ENCODE assay signal across 8 mouse cellular contexts in genomic region chrX:74329215-74329671, GRCm38 (mm10). TPM values are rescaled to one million over a fixed set of nuclear protein-coding genes. Genes with fewer than 3 reads are reported as not detected.
DNase-seq lines count a peak whose midpoint lies in the region; ATAC-seq and TF ChIP-seq lines count a peak whose summit lies in the region.

No protein-coding gene starts in this region.

- peak; percentile 35; the same call in 1 of the 2 replicates for ATAC-seq in embryonic facial prominence, embryonic 12.5 days (ENCODE audit: insufficient number of reproducible peaks, insufficient read depth, low FRiP score, low TSS enrichment)
- ATAC-seq in hindbrain, postnatal 0 days, result peak; percentile 75; the same call in 1 of the 2 replicates
- ATAC-seq in megakaryocyte-erythroid progenitor cell, adult 5-6 weeks (replicated peaks; ENCODE audit: low FRiP score, low TSS enrichment, poor library complexity, severe bottlenecking), result no peak

- no peak for TF ChIP-seq POLR2A in liver, adult 2 months (IDR thresholded peaks at IDR 0.05; ENCODE audit: extremely low read depth, insufficient read depth, low read length)

- H3K79me2 ChIP-seq in liver, adult 2 months (ENCODE audit: control insufficient read depth, insufficient read depth, low read length), result no peaks in the 10 kb centered on the region

- no peaks in the 10 kb centered on the region for H3K36me3 ChIP-seq in liver, adult 2 months (ENCODE audit: control insufficient read depth, insufficient read depth, low read length)
- H3K36me3 ChIP-seq in embryonic facial prominence, embryonic 12.5 days, result 0 out of 2 replicates have a peak, but pooled peaks cover 3% of the 10 kb centered on the region
- H3K36me3 ChIP-seq in hindbrain, postnatal 0 days (ENCODE audit: insufficient read depth, low read length), result no peaks in the 10 kb centered on the region

- H3K9me3 ChIP-seq in embryonic facial prominence, embryonic 12.5 days, result no peaks in the 10 kb centered on the region
- H3K9me3 ChIP-seq in hindbrain, postnatal 0 days (ENCODE audit: low read length), result no peaks in the 10 kb centered on the region

- H3K9ac ChIP-seq in liver, adult 2 months (ENCODE audit: low read depth, low read length), result peak overlapping the region; percentile 82
- peak overlapping the region; percentile 53 for H3K9ac ChIP-seq in embryonic facial prominence, embryonic 12.5 days
- peak overlapping the region; percentile 51 for H3K9ac ChIP-seq in hindbrain, postnatal 0 days (replicated peaks; ENCODE audit: low read length)

- peak overlapping the region; percentile 60 for H3K4me2 ChIP-seq in embryonic facial prominence, embryonic 12.5 days (replicated peaks)
- peak overlapping the region; percentile 64 for H3K4me2 ChIP-seq in hindbrain, postnatal 0 days (ENCODE audit: low read depth, low read length)

- H3K27me3 ChIP-seq in liver, adult 2 months (ENCODE audit: control insufficient read depth, insufficient read depth, low read length), result no peaks in the 10 kb centered on the region
- H3K27me3 ChIP-seq in embryonic facial prominence, embryonic 12.5 days, result no peaks in the 10 kb centered on the region
- H3K27me3 ChIP-seq in hindbrain, postnatal 0 days (ENCODE audit: insufficient read depth, low read length), result no peaks in the 10 kb centered on the region

- H3K27ac ChIP-seq in liver, adult 2 months (replicated peaks; ENCODE audit: insufficient read depth, low read depth, low read length), result no peak overlapping the region
- H3K27ac ChIP-seq in embryonic facial prominence, embryonic 12.5 days, result peak overlapping the region; percentile 63; the same call in 1 of the 2 replicates
- H3K27ac ChIP-seq in hindbrain, postnatal 0 days, result peak overlapping the region; percentile 86

- 18% methylated on average over 10 of the region's 10 CpGs for WGBS in liver, adult 2 months
- 23% methylated on average over 10 of the region's 10 CpGs for WGBS in embryonic facial prominence, embryonic 12.5 days
- 33% methylated on average over 10 of the region's 10 CpGs for WGBS in hindbrain, postnatal 0 days

- no peaks in the 10 kb centered on the region; the same call in 1 of the 2 replicates for H3K4me1 ChIP-seq in liver, adult 2 months (ENCODE audit: control insufficient read depth, insufficient read depth, low read length)
- peaks cover 12% of the 10 kb centered on the region; the same call in 1 of the 2 replicates for H3K4me1 ChIP-seq in embryonic facial prominence, embryonic 12.5 days
- H3K4me1 ChIP-seq in hindbrain, postnatal 0 days (ENCODE audit: insufficient read depth, low read length), result peaks cover 10% of the 10 kb centered on the region; the same call in 1 of the 2 replicates

- peak overlapping the region; percentile 74; the same call in 1 of the 2 replicates for H3K4me3 ChIP-seq in liver, adult 2 months (ENCODE audit: insufficient read depth, low read depth, low read length)
- H3K4me3 ChIP-seq in embryonic facial prominence, embryonic 12.5 days, result peak overlapping the region; percentile 49
- peak overlapping the region; percentile 43 for H3K4me3 ChIP-seq in hindbrain, postnatal 0 days (ENCODE audit: low read length)

- no peak for TF ChIP-seq CTCF in liver, adult 2 months (IDR thresholded peaks at IDR 0.05; ENCODE audit: low read depth, low read length)
- TF ChIP-seq CTCF in hindbrain, postnatal 0 days (IDR thresholded peaks at IDR 0.05; ENCODE audit: low read depth), result no peak

- DNase-seq in liver, adult 2 months (ENCODE audit: extremely low read depth, low read depth, low spot score), result no peak
- DNase-seq in liver, result no peak
- DNase-seq in hindbrain, postnatal 0 days (ENCODE audit: low spot score), result peak; percentile 13
- peak; percentile 17 for DNase-seq in naive thymus-derived CD4-positive, alpha-beta T cell, adult 2 months (ENCODE audit: low read depth)
- DNase-seq in left cerebral cortex, adult 11 months (ENCODE audit: low spot score), result no peak
- DNase-seq in thymus, postnatal 0 days (ENCODE audit: low spot score), result no peak

RNA-seq across cellular contexts. Expression of gene Plxna3, which starts 0.4 kb away (rescaled TPM):
- 0.34 and 0.46 TPM in 2 replicates for total RNA-seq in liver, adult 2 months (2014; rRNA removed)
- 0.95 and 1.8 TPM in 2 replicates for polyA plus RNA-seq in liver, adult 2 months (2012; rRNA removed)
- polyA plus RNA-seq in embryonic facial prominence, embryonic 12.5 days (2016; fragmentation: Nextera tagmentation; extraction: Ambion mirVana), result 25.1 and 31.1 TPM in 2 replicates
- 124 and 149 TPM in 2 replicates for total RNA-seq in hindbrain, postnatal 0 days (2014; rRNA removed)
- polyA plus RNA-seq in hindbrain, postnatal 0 days (2015; fragmentation: Nextera tagmentation; extraction: Ambion mirVana), result 17.9 and 20.1 TPM in 2 replicates
- 3.9 and 14.8 TPM in 2 replicates for total RNA-seq in megakaryocyte-erythroid progenitor cell, adult 5-6 weeks (2014; fragmentation: Nextera tagmentation)
- 0.80 TPM in 2 replicates for total RNA-seq in megakaryocyte-erythroid progenitor cell, adult 5-6 weeks (2017)
- polyA plus RNA-seq in thymus, postnatal 0 days (2015; fragmentation: Nextera tagmentation; extraction: Ambion mirVana), result 0.83 and 0.96 TPM in 2 replicates

RNA-seq across cellular contexts. Expression of gene Fam50a, which starts 16.4 kb away (rescaled TPM):
- total RNA-seq in liver, adult 2 months (2014; rRNA removed), result 8.1 and 10.3 TPM in 2 replicates
- polyA plus RNA-seq in liver, adult 2 months (2012; rRNA removed), result 6.3 and 7.3 TPM in 2 replicates
- polyA plus RNA-seq in embryonic facial prominence, embryonic 12.5 days (2016; fragmentation: Nextera tagmentation; extraction: Ambion mirVana), result 66.3 and 68.5 TPM in 2 replicates
- total RNA-seq in hindbrain, postnatal 0 days (2014; rRNA removed), result 6.4 and 9.7 TPM in 2 replicates
- polyA plus RNA-seq in hindbrain, postnatal 0 days (2015; fragmentation: Nextera tagmentation; extraction: Ambion mirVana), result 57.0 and 58.4 TPM in 2 replicates
- 32.6 and 39.6 TPM in 2 replicates for total RNA-seq in megakaryocyte-erythroid progenitor cell, adult 5-6 weeks (2014; fragmentation: Nextera tagmentation)
- 62.1 and 75.4 TPM in 2 replicates for total RNA-seq in megakaryocyte-erythroid progenitor cell, adult 5-6 weeks (2017)
- polyA plus RNA-seq in thymus, postnatal 0 days (2015; fragmentation: Nextera tagmentation; extraction: Ambion mirVana), result 58.4 and 60.2 TPM in 2 replicates

RNA-seq across cellular contexts. Expression of gene Lage3, which starts 24.2 kb away (rescaled TPM):
- 28.7 and 32.2 TPM in 2 replicates for total RNA-seq in liver, adult 2 months (2014; rRNA removed)
- 35.3 and 38.2 TPM in 2 replicates for polyA plus RNA-seq in liver, adult 2 months (2012; rRNA removed)
- 114 and 122 TPM in 2 replicates for polyA plus RNA-seq in embryonic facial prominence, embryonic 12.5 days (2016; fragmentation: Nextera tagmentation; extraction: Ambion mirVana)
- total RNA-seq in hindbrain, postnatal 0 days (2014; rRNA removed), result 34.2 and 56.9 TPM in 2 replicates
- 76.4 and 78.1 TPM in 2 replicates for polyA plus RNA-seq in hindbrain, postnatal 0 days (2015; fragmentation: Nextera tagmentation; extraction: Ambion mirVana)
- total RNA-seq in megakaryocyte-erythroid progenitor cell, adult 5-6 weeks (2014; fragmentation: Nextera tagmentation), result 62.4 and 101 TPM in 2 replicates
- total RNA-seq in megakaryocyte-erythroid progenitor cell, adult 5-6 weeks (2017), result 29.6 and 35.2 TPM in 2 replicates
- 123 and 138 TPM in 2 replicates for polyA plus RNA-seq in thymus, postnatal 0 days (2015; fragmentation: Nextera tagmentation; extraction: Ambion mirVana)

RNA-seq across cellular contexts. Expression of gene Gdi1, which starts 24.4 kb away (rescaled TPM):
- 54.7 and 55.5 TPM in 2 replicates for total RNA-seq in liver, adult 2 months (2014; rRNA removed)
- 43.6 and 72.5 TPM in 2 replicates for polyA plus RNA-seq in liver, adult 2 months (2012; rRNA removed)
- 305 and 323 TPM in 2 replicates for polyA plus RNA-seq in embryonic facial prominence, embryonic 12.5 days (2016; fragmentation: Nextera tagmentation; extraction: Ambion mirVana)
- 365 and 429 TPM in 2 replicates for total RNA-seq in hindbrain, postnatal 0 days (2014; rRNA removed)
- polyA plus RNA-seq in hindbrain, postnatal 0 days (2015; fragmentation: Nextera tagmentation; extraction: Ambion mirVana), result 795 and 814 TPM in 2 replicates
- total RNA-seq in megakaryocyte-erythroid progenitor cell, adult 5-6 weeks (2014; fragmentation: Nextera tagmentation), result 105 and 125 TPM in 2 replicates
- 12.9 and 19.3 TPM in 2 replicates for total RNA-seq in megakaryocyte-erythroid progenitor cell, adult 5-6 weeks (2017)
- polyA plus RNA-seq in thymus, postnatal 0 days (2015; fragmentation: Nextera tagmentation; extraction: Ambion mirVana), result 104 and 107 TPM in 2 replicates

RNA-seq across cellular contexts. Expression of gene Atp6ap1, which starts 32.3 kb away (rescaled TPM):
- total RNA-seq in liver, adult 2 months (2014; rRNA removed), result 53.1 and 67.8 TPM in 2 replicates
- 150 and 152 TPM in 2 replicates for polyA plus RNA-seq in liver, adult 2 months (2012; rRNA removed)
- 114 and 120 TPM in 2 replicates for polyA plus RNA-seq in embryonic facial prominence, embryonic 12.5 days (2016; fragmentation: Nextera tagmentation; extraction: Ambion mirVana)
- total RNA-seq in hindbrain, postnatal 0 days (2014; rRNA removed), result 295 and 308 TPM in 2 replicates
- 301 and 317 TPM in 2 replicates for polyA plus RNA-seq in hindbrain, postnatal 0 days (2015; fragmentation: Nextera tagmentation; extraction: Ambion mirVana)
- 91.6 and 95.2 TPM in 2 replicates for total RNA-seq in megakaryocyte-erythroid progenitor cell, adult 5-6 weeks (2014; fragmentation: Nextera tagmentation)
- 72.2 and 111 TPM in 2 replicates for total RNA-seq in megakaryocyte-erythroid progenitor cell, adult 5-6 weeks (2017)
- 87.8 and 92.3 TPM in 2 replicates for polyA plus RNA-seq in thymus, postnatal 0 days (2015; fragmentation: Nextera tagmentation; extraction: Ambion mirVana)

Comparison
In these comparisons a context has a peak if more than half of its experiments do, and no peak if none do; other contexts are left out.
1. DNase-seq: peak in hindbrain, postnatal 0 days (single experiment) and naive thymus-derived CD4-positive, alpha-beta T cell, adult 2 months (single experiment); none in liver, adult 2 months (single experiment), liver (single experiment), left cerebral cortex, adult 11 months (single experiment) and thymus, postnatal 0 days (single experiment).
2. Peak in every context shown above with its lines, with median percentiles within 50 percentile points of each other: H3K4me3 ChIP-seq and H3K9ac ChIP-seq.